ENCODE assay signal across 19 mouse cellular contexts in genomic region chr11:51389763-51390162, GRCm38 (mm10).
DNase-seq lines count a peak whose midpoint lies in the region; ATAC-seq lines count a peak whose summit lies in the region.
"Had no signal": no experiment of that assay in that cellular context is flagged by ENCODE, and none has a peak within 500 bp of the region (broad histone marks: within the 10 kb centered on the region; RNA-seq: fewer than 3 reads in every experiment).

No protein-coding gene starts in this region.

- DNase-seq in embryo, embryonic 11 days, result peak; percentile 33
- no peak for DNase-seq in embryo, embryonic 10 days (ENCODE audit: low spot score)
- DNase-seq in cerebellum, postnatal 4 days (ENCODE audit: low spot score in 2 of 2), result no peak
- no peak for DNase-seq in left cerebral cortex, adult 18-20 months (ENCODE audit: low spot score in 2 of 2)
- DNase-seq: adrenal gland, adult 2 months; cerebellum, postnatal 10 days; heart, adult 2 months; kidney, adult 2 months; kidney, postnatal 36 days; right cerebral cortex, postnatal 14 days; thymus, postnatal 4 days had no signal

- no peaks in the 10 kb centered on the region for H3K27me3 ChIP-seq in intestine, embryonic 15.5 days (replicated peaks)
- H3K27me3 ChIP-seq in intestine, embryonic 16.5 days (replicated peaks; ENCODE audit: control insufficient read depth, insufficient read depth, low read length), result no peaks in the 10 kb centered on the region
- peaks cover 48% of the 10 kb centered on the region for H3K27me3 ChIP-seq in embryonic facial prominence, embryonic 13.5 days
- no peaks in the 10 kb centered on the region; the same call in 1 of the 2 replicates for H3K27me3 ChIP-seq in limb, embryonic 13.5 days
- H3K27me3 ChIP-seq: forebrain, embryonic 13.5 days; hindbrain, embryonic 13.5 days; neural tube, embryonic 12.5 days had no signal

- peak overlapping the region; percentile 31; the same call in 1 of the 2 replicates for H3K4me2 ChIP-seq in intestine, embryonic 15.5 days (replicated peaks)
- H3K4me2 ChIP-seq in intestine, embryonic 16.5 days (ENCODE audit: low read depth, low read length), result no peak overlapping the region
- peak overlapping the region; percentile 52 for H3K4me2 ChIP-seq in embryonic facial prominence, embryonic 13.5 days
- peak overlapping the region; percentile 53 for H3K4me2 ChIP-seq in limb, embryonic 13.5 days (replicated peaks)
- H3K4me2 ChIP-seq: forebrain, embryonic 13.5 days; hindbrain, embryonic 13.5 days had no signal

- ATAC-seq in intestine, embryonic 15.5 days, result no peak
- ATAC-seq in intestine, embryonic 16.5 days, result no peak
- no peak for ATAC-seq in embryonic facial prominence, embryonic 13.5 days (ENCODE audit: insufficient number of reproducible peaks, insufficient read depth, low FRiP score, low TSS enrichment, low read depth)
- no peak for ATAC-seq in limb, embryonic 13.5 days (ENCODE audit: low FRiP score, low read depth)
- ATAC-seq: forebrain, embryonic 13.5 days had no signal

- no peaks in the 10 kb centered on the region for H3K36me3 ChIP-seq in intestine, embryonic 15.5 days
- no peaks in the 10 kb centered on the region for H3K36me3 ChIP-seq in intestine, embryonic 16.5 days (ENCODE audit: control insufficient read depth, insufficient read depth, low read length)
- H3K36me3 ChIP-seq in embryonic facial prominence, embryonic 13.5 days, result no peaks in the 10 kb centered on the region
- H3K36me3 ChIP-seq in limb, embryonic 13.5 days, result no peaks in the 10 kb centered on the region
- H3K36me3 ChIP-seq: hindbrain, embryonic 13.5 days; neural tube, embryonic 12.5 days had no signal

- H3K4me3 ChIP-seq in intestine, embryonic 15.5 days (replicated peaks), result no peak overlapping the region
- no peak overlapping the region for H3K4me3 ChIP-seq in intestine, embryonic 16.5 days (ENCODE audit: low read length)
- H3K4me3 ChIP-seq in embryonic facial prominence, embryonic 13.5 days, result peak overlapping the region; percentile 9; the same call in 1 of the 2 replicates
- H3K4me3 ChIP-seq in limb, embryonic 13.5 days, result peak overlapping the region; percentile 18
- H3K4me3 ChIP-seq: forebrain, embryonic 13.5 days; heart, adult 2 months; hindbrain, embryonic 13.5 days; neural tube, embryonic 12.5 days had no signal

- H3K9me3 ChIP-seq in intestine, embryonic 15.5 days, result no peaks in the 10 kb centered on the region
- no peaks in the 10 kb centered on the region for H3K9me3 ChIP-seq in intestine, embryonic 16.5 days (ENCODE audit: control insufficient read depth, low read length)
- H3K9me3 ChIP-seq in embryonic facial prominence, embryonic 13.5 days, result no peaks in the 10 kb centered on the region
- H3K9me3 ChIP-seq in limb, embryonic 13.5 days, result no peaks in the 10 kb centered on the region
- H3K9me3 ChIP-seq: forebrain, embryonic 13.5 days; hindbrain, embryonic 13.5 days; neural tube, embryonic 12.5 days had no signal

- H3K9ac ChIP-seq in intestine, embryonic 15.5 days, result no peak overlapping the region
- H3K9ac ChIP-seq in intestine, embryonic 16.5 days (ENCODE audit: low read depth, low read length), result no peak overlapping the region
- no peak overlapping the region for H3K9ac ChIP-seq in embryonic facial prominence, embryonic 13.5 days
- 0 out of 2 replicates have a peak overlapping the region, but pooled peaks have one; percentile 0 for H3K9ac ChIP-seq in limb, embryonic 13.5 days
- H3K9ac ChIP-seq: forebrain, embryonic 13.5 days; hindbrain, embryonic 13.5 days; liver, embryonic 14.5 days; neural tube, embryonic 12.5 days had no signal

- H3K27ac ChIP-seq in intestine, embryonic 15.5 days, result peak overlapping the region; percentile 66
- H3K27ac ChIP-seq in intestine, embryonic 16.5 days (ENCODE audit: low read length), result no peak overlapping the region; the same call in 1 of the 2 replicates
- peak overlapping the region; percentile 78 for H3K27ac ChIP-seq in embryonic facial prominence, embryonic 13.5 days
- H3K27ac ChIP-seq in limb, embryonic 13.5 days, result peak overlapping the region; percentile 80
- H3K27ac ChIP-seq: forebrain, embryonic 13.5 days; heart, adult 2 months; hindbrain, embryonic 13.5 days; liver, embryonic 14.5 days; neural tube, embryonic 12.5 days had no signal

- H3K4me1 ChIP-seq in intestine, embryonic 15.5 days (replicated peaks), result peaks cover 16% of the 10 kb centered on the region
- H3K4me1 ChIP-seq in intestine, embryonic 16.5 days (ENCODE audit: control insufficient read depth, insufficient read depth, low read length), result peaks cover 7% of the 10 kb centered on the region; the same call in 1 of the 2 replicates
- H3K4me1 ChIP-seq in embryonic facial prominence, embryonic 13.5 days, result peaks cover 46% of the 10 kb centered on the region
- peaks cover 54% of the 10 kb centered on the region for H3K4me1 ChIP-seq in limb, embryonic 13.5 days

- WGBS in intestine, embryonic 15.5 days, result 55% methylated on average over 10 of the region's 10 CpGs
- WGBS in intestine, embryonic 16.5 days, result 55% methylated on average over 10 of the region's 10 CpGs
- 25% methylated on average over 10 of the region's 10 CpGs for WGBS in embryonic facial prominence, embryonic 13.5 days
- WGBS in limb, embryonic 13.5 days, result 18% methylated on average over 10 of the region's 10 CpGs

Comparison
In these comparisons a context has a peak if more than half of its experiments do, and no peak if none do; other contexts are left out.
1. H3K4me3 ChIP-seq: peak in embryonic facial prominence, embryonic 13.5 days (single experiment) and limb, embryonic 13.5 days (single experiment); none in intestine, embryonic 15.5 days (single experiment) and intestine, embryonic 16.5 days (single experiment).